Mouse (Mus musculus) myocyte (in vitro differentiated cells): ENCODE data around the gene Gm20388. TPM values are rescaled to one million over a fixed set of nuclear protein-coding genes. Genes with fewer than 3 reads are reported as not detected.
A peak's percentile ranks its signal among the peaks of the same experiment; 100 is the strongest.

Experiments
- H3K27me3 ChIP-seq: one replicate; pipeline ENCODE4 v1.6.1; 2011; ENCODE audit not compliant: control insufficient read depth, insufficient read depth, insufficient read length
- H3K36me3 ChIP-seq: one replicate; pipeline ENCODE4 v1.6.1; 2011; ENCODE audit not compliant: control insufficient read depth, insufficient read depth
- H3K4me2 ChIP-seq: one replicate; pipeline ENCODE4 v1.6.1; 2011; ENCODE audit warnings: low read depth, control low read depth
- H3K4me3 ChIP-seq: one replicate; pipeline ENCODE4 v1.5.1; 2011; ENCODE audit warnings: mild to moderate bottlenecking, control low read depth, moderate library complexity
- H3K79me2 ChIP-seq: one replicate; pipeline ENCODE4 v1.6.1; 2011; ENCODE audit not compliant: control insufficient read depth, insufficient read depth
- H3ac ChIP-seq: one replicate; pipeline ENCODE4 v1.6.1; 2011; ENCODE audit not compliant: control insufficient read depth, insufficient read length
- CEBPB ChIP-seq: IDR thresholded peaks from 2 replicates; pipeline ENCODE4 v1.6.1; 2011; ENCODE audit warnings: mild to moderate bottlenecking, moderate library complexity; ENCODE audit not compliant: poor library complexity, insufficient read depth, severe bottlenecking
- E2F4 ChIP-seq: IDR thresholded peaks from one replicate; pipeline ENCODE4 v1.6.1; 2011; ENCODE audit warnings: mild to moderate bottlenecking, control low read depth, moderate library complexity; ENCODE audit not compliant: insufficient read depth
- MAX ChIP-seq: IDR thresholded peaks from one replicate; pipeline ENCODE4 v1.6.1; 2011; ENCODE audit warnings: low read depth, mild to moderate bottlenecking, control low read depth
- MYOD1 ChIP-seq, 3 experiments: IDR thresholded peaks; one replicate each; pipeline ENCODE4 v1.6.1; 2011; ENCODE audit warnings: control low read depth in 2 of 3, low read depth in 2 of 3, mild to moderate bottlenecking in 2 of 3, moderate library complexity in 1 of 3; ENCODE audit not compliant: insufficient read length in 2 of 3, control insufficient read depth in 1 of 3
- MYOG ChIP-seq, 3 experiments: IDR thresholded peaks; one replicate each; pipeline ENCODE4 v1.6.1; 2011; ENCODE audit warnings: control low read depth in 2 of 3, low read depth in 2 of 3, mild to moderate bottlenecking in 2 of 3; ENCODE audit not compliant: insufficient read length in 2 of 3, control insufficient read depth in 1 of 3, insufficient read depth in 1 of 3
- POLR2A ChIP-seq: IDR thresholded peaks from one replicate; pipeline ENCODE4 v1.6.1; 2011; ENCODE audit warnings: low read depth, mild to moderate bottlenecking, control low read depth, moderate library complexity; ENCODE audit not compliant: insufficient read length
- POLR2AphosphoS2 ChIP-seq: IDR thresholded peaks from one replicate; pipeline ENCODE4 v1.6.1; 2011; ENCODE audit warnings: low read depth, control low read depth; ENCODE audit not compliant: insufficient read length
- REST ChIP-seq: IDR thresholded peaks from one replicate; pipeline ENCODE4 v1.6.1; 2011; ENCODE audit warnings: mild to moderate bottlenecking, control low read depth, moderate library complexity; ENCODE audit not compliant: insufficient read depth, insufficient read length
- SRF ChIP-seq: IDR thresholded peaks from one replicate; pipeline ENCODE4 v1.6.1; 2011; ENCODE audit warnings: low read depth; ENCODE audit not compliant: control insufficient read depth, insufficient read length
- TCF12 ChIP-seq: IDR thresholded peaks from one replicate; pipeline ENCODE4 v1.6.1; 2011; ENCODE audit warnings: mild to moderate bottlenecking, control low read depth; ENCODE audit not compliant: poor library complexity, insufficient read depth, severe bottlenecking
- TCF3 ChIP-seq: IDR thresholded peaks from one replicate; pipeline ENCODE4 v1.6.1; 2011; ENCODE audit warnings: low read depth, control low read depth; ENCODE audit not compliant: insufficient read length
- USF1 ChIP-seq: IDR thresholded peaks from one replicate; pipeline ENCODE4 v1.6.1; 2011; ENCODE audit warnings: low read depth, mild to moderate bottlenecking, control low read depth, moderate library complexity
- polyA plus RNA-seq: library from polyadenylated mRNA; unstranded; fragments of >200 nt; fragmentation: generic; extraction: Trizol; gene quantifications from one replicate; pipeline ENCODE4 v1.2.1, GENCODE M21; 2012; ENCODE audit warnings: missing spikeins

Gene Gm20388
- polyA plus RNA-seq, 1 experiment: 15.3 TPM

DNA sequence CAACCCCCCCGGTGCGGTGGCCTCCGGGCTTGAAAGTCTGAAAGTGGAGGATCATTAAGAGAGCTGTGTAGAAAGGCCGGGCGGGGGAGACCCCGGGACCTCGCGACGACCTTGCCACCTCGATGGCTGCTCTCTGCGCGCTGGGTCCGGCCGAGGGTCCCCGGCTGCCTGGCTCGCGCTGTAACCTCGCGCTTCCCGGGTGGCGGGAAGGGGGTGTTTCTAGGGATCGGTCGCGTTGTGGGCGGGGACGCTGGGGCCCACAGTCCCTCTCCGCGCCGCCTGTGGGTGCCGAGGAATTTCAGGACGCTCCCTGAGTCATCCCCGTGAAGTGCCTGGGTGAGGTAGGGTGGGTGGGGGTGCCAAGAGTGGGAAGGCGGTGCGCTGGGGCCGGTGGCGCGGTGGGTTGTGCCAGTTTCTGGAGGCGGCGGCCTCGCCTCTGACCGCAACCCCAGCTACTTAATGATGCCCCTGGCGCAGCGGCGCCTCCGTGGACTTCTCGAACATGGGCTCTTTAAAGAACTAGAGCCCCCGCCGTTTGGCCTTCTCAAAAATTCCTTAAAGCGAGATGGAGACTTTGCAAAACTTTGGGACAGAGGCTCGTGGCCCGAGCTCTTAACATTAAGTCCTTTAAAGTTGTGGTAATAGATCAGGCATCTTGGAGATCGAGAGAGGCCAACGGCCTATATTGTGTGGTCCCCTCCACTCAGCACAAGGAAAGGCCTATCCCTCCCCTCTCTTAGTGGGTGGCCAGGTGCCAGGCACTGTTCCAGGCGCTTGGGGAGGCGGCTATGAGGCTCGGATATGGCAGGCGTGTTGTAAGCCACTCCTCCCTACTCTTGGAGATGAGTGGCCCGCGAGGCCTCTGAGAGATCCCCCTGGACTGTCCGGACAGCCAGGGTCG is 625.9 kb downstream of the Gm20388 start:
- Histone ChIP-seq H3K36me3 (no peaks in the 10 kb centered on the region), H3K27me3 (no peaks in the 10 kb centered on the region), H3ac (peak overlapping the region; percentile 13), H3K79me2 (peaks cover 1% of the 10 kb centered on the region), H3K4me3 (peak overlapping the region; percentile 20), H3K4me2 (peak overlapping the region; percentile 86)
- no peak for TF ChIP-seq USF1
- TF ChIP-seq MYOG (IDR thresholded peaks at IDR 0.05; ENCODE audit: control insufficient read depth in 1 of 3, insufficient read depth in 1 of 3, insufficient read length in 2 of 3, low read depth in 2 of 3): peak in 1 of 3 experiments; percentile 52

- peaks cover 9% of the 10 kb centered on the region for H3K79me2 ChIP-seq
- H3K27me3 ChIP-seq: no peaks in the 10 kb centered on the region
- peak overlapping the region; percentile 20 for H3K4me3 ChIP-seq
- TF ChIP-seq MYOD1 (IDR thresholded peaks at IDR 0.05; ENCODE audit: control insufficient read depth in 1 of 3, insufficient read length in 2 of 3, low read depth in 2 of 3) (peak in 2 of 3 experiments; percentile 35 to 93), TCF12 (peak; percentile 6), MAX (no peak), MYOG (IDR thresholded peaks at IDR 0.05; ENCODE audit: control insufficient read depth in 1 of 3, insufficient read depth in 1 of 3, insufficient read length in 2 of 3, low read depth in 2 of 3) (peak in 2 of 3 experiments; percentile 72 to 86)
- no peaks in the 10 kb centered on the region for H3K36me3 ChIP-seq
- H3ac ChIP-seq: no peak overlapping the region
- peak overlapping the region; percentile 86 for H3K4me2 ChIP-seq
Observed at GRCm38 (mm10) chr8:120537207-120537817, 626.7 kb downstream of the Gm20388 start.

- Histone ChIP-seq H3K79me2 (peaks cover 14% of the 10 kb centered on the region), H3K4me3 (peak overlapping the region; percentile 20), H3ac (no peak overlapping the region), H3K27me3 (no peaks in the 10 kb centered on the region), H3K36me3 (no peaks in the 10 kb centered on the region), H3K4me2 (peak overlapping the region; percentile 99)
- TF ChIP-seq POLR2AphosphoS2 (no peak), MYOG (IDR thresholded peaks at IDR 0.05; ENCODE audit: control insufficient read depth in 1 of 3, insufficient read depth in 1 of 3, insufficient read length in 2 of 3, low read depth in 2 of 3) (peak in 1 of 3 experiments; percentile 34), MYOD1 (IDR thresholded peaks at IDR 0.05; ENCODE audit: control insufficient read depth in 1 of 3, insufficient read length in 2 of 3, low read depth in 2 of 3) (peak in 1 of 3 experiments; percentile 50)
Observed at GRCm38 (mm10) chr8:120537818-120538396, 627.3 kb downstream of the Gm20388 start.

DNA sequence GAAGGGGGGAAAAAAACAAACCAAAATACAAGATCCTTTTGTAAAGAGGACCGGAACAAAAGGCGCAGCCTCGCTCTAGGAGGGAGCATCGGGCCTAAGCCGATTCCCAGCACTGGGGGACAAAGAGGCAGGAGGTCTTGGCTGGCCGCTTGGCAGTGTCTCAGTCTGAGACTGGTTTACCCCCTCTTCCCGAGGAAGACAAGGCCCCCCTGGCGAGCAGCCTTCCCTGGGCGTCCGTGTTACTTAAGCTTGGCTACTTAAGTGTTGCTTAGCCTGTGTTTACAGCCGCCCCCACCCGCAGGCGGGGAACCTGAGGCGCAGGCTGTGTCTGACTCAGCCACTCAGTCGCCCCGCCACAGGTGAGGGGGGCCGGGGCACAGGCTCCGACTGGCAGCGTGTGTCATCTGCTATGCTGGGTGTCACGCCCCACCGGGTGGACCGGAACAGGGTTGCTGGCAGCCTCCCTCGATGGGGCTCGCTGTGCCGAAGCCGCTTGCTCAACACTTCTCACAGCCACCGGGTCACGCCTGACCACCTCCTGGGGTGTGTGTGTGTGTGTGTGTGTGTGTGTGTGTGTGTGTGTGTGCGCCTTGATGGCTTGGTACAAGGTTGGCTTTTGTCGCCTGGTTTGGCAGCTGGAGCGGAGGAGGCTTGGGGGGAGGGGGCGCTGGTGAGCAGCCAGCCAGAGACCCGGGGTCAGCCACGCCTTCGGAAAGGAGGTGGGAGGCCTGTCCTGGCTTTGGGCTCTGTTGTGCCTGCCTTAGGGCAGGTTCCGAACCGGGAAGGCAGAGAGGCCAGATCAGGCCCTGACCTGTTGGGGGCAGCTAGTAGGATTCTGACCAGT is 628.0 kb downstream of the Gm20388 start:
- Histone ChIP-seq H3K36me3 (no peaks in the 10 kb centered on the region), H3K4me2 (peak overlapping the region; percentile 99), H3K79me2 (peaks cover 14% of the 10 kb centered on the region), H3ac (no peak overlapping the region), H3K27me3 (no peaks in the 10 kb centered on the region), H3K4me3 (peak overlapping the region; percentile 20)
- TF ChIP-seq CEBPB (peak; percentile 54; the same call in 1 of the 2 replicates), TCF3 (no peak), MYOD1 (IDR thresholded peaks at IDR 0.05; ENCODE audit: control insufficient read depth in 1 of 3, insufficient read length in 2 of 3, low read depth in 2 of 3) (peak in 1 of 3 experiments; percentile 75), MYOG (IDR thresholded peaks at IDR 0.05; ENCODE audit: control insufficient read depth in 1 of 3, insufficient read depth in 1 of 3, insufficient read length in 2 of 3, low read depth in 2 of 3) (peak in 1 of 3 experiments; percentile 70)

DNA sequence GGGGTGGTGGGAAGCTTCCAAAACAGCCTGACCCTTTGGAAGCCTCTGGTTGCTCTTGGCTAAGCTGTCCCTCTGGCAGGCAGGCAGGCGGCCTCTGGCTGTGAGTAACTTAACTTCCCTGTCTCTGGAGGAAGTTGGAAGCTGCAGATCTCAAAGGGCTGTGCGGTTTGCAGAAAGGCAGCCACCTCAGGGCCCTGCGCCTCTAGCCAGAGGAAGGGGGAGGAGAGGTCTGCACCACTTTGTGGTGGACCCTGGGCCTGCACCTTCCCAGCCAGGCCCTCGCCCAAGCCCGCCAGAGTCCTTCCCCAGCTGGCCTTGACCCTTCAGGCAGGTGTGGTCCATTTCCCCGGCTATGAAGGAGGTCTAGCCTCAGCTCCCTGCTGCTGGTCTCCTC is 628.7 kb downstream of the Gm20388 start:
- Histone ChIP-seq H3K79me2 (peaks cover 14% of the 10 kb centered on the region), H3K27me3 (no peaks in the 10 kb centered on the region), H3ac (no peak overlapping the region), H3K36me3 (no peaks in the 10 kb centered on the region), H3K4me2 (peak overlapping the region; percentile 99), H3K4me3 (peak overlapping the region; percentile 20)
- TF ChIP-seq TCF3 (no peak), MYOG (IDR thresholded peaks at IDR 0.05; ENCODE audit: control insufficient read depth in 1 of 3, insufficient read depth in 1 of 3, insufficient read length in 2 of 3, low read depth in 2 of 3) (no peak), TCF12 (no peak), E2F4 (no peak), MAX (no peak), MYOD1 (IDR thresholded peaks at IDR 0.05; ENCODE audit: control insufficient read depth in 1 of 3, insufficient read length in 2 of 3, low read depth in 2 of 3) (no peak), REST (no peak), POLR2AphosphoS2 (no peak), USF1 (no peak), SRF (no peak), POLR2A (no peak), CEBPB (no peak)
